Mouse (Mus musculus) liver, embryonic 14.5 days (tissue): Measurements from ENCODE around the gene Ap1g2.

Source experiments
- CTCF ChIP-seq: IDR thresholded peaks from 2 replicates; pipeline ENCODE4 v1.5.1; 2016; ENCODE audit warnings: antibody characterized with exemption, low read depth, control low read depth
- EP300 ChIP-seq: IDR thresholded peaks from 2 replicates; pipeline ENCODE4 v1.6.1; 2016; ENCODE audit warnings: antibody characterized with exemption, low read depth

DNA sequence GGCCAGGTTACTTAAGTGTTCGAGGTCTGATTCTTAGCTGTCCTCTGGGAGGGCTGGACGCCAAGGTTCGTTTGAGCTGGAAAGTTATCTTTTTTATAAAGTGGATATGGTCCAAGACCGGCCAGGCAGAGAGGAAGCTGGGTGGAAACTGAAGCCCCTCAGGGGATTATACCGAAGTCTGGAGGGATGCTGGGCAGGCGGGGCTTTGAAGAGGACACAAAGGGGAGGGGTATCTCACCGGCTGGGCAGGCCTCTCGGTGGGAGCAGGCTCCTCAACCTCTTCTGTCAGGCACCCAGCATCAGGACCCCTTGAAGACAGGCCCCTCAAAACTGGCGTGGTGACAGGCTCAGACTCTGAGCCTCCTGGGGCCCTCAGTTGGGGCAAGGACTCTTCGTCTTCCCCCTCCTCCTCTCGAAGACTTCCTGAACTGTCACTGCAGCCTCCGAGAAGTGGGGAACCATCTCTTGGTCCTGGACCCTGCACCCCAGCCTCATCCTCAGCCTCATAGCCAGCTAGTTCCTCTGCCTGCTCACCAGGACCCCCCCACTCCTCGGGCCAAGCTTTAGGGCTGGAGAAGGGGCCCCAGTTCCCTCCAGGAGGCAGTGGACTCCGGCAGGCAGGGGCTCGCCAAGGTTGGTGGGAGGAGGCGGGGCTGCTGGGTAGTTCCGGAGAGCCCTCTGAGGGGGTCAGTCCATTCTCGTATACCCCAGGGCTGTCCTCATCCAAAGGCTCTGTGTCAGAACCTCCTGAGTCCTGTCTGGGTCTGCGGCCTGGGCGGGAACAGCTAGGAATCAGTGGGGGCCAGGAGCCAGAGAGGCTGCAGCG, 2.9 kb upstream of the Ap1g2 start:
- TF ChIP-seq CTCF (no peak), EP300 (no peak)
